Mouse (Mus musculus) left cerebral cortex, postnatal 10 days (tissue): ENCODE data around the gene Stk10. TPM values are rescaled to one million over a fixed set of nuclear protein-coding genes. Genes with fewer than 3 reads are reported as not detected.

Experiments used
- DNase-seq, 2 experiments: peaks; one replicate each; pipeline ENCODE4 v3.0.0; 2021 to 2022; ENCODE audit warnings: low spot score in 2 of 2, mixed read lengths in 1 of 2; ENCODE audit errors: extremely low spot score in 1 of 2
- intact Hi-C: fragments of 180-260 bp; cut with DNase I; formaldehyde crosslinking; loops from one replicate; pipeline ENCODE4 v1.15.1; 2025
- total RNA-seq, 2 experiments: library from RNA; stranded (reverse); gene quantifications; 2 replicates each; pipeline ENCODE4 v1.2.3; 2021

The Stk10 gene
- total RNA-seq, 2 experiments from 2014 or later: 6.4 to 7.5 TPM

- intact Hi-C loops: no loop called here
- DNase-seq: no peak
These were observed 13.8 kb upstream of the Stk10 start for GRCm38 (mm10) chr11:32519354-32519753.

GRCm38 (mm10) chr11:32521246-32521645 lies 11.9 kb upstream of the Stk10 start:
- intact Hi-C loops: no loop called here
- DNase-seq: no peak

GRCm38 (mm10) chr11:32524122-32524920 lies 8.8 kb upstream of the Stk10 start:
- DNase-seq: no peak
- intact Hi-C loops: no loop called here

DNA sequence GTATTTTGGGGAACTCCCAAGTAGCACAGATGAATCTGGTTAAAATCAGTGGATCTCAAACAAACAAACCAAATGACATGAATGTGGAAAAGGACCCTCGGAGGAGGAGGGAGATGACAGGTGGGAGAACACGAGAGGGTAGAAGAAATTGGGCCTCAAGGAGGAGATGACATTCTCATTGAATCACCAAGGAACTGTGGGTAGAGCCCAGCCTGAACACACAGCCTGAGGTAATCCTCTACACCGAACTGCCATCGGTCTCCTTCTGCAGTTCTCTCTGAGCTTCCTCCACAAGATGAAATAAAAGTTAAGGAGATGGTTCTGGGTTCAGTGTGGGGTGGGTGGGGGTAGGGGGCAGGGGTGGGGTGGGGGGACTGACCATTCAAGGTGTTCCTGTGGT lies 6.1 kb upstream of the Stk10 start:
- DNase-seq: no peak
- intact Hi-C loops: no loop called here

- intact Hi-C loops: loop anchor here (5.0 kb wide), 1 partner anchor 57 kb away; no protein-coding TSS in a partner anchor
- no peak for DNase-seq
These were observed 3.0 kb upstream of the Stk10 start for GRCm38 (mm10) chr11:32530151-32530550.

GRCm38 (mm10) chr11:32531871-32532764 lies 987 bp upstream of the Stk10 start, which contains the start of gene Efcab9:
Efcab9 (minus strand) TSS chr11:32532081.
- no peak for DNase-seq
- intact Hi-C loops: loop anchor here (5.0 kb wide), 1 partner anchor 55 kb away; no protein-coding TSS in a partner anchor

- peak; percentile 16 to 63 for DNase-seq
- intact Hi-C loops: loop anchor here (5.0 kb wide), 1 partner anchor 54 kb away; no protein-coding TSS in a partner anchor
These were observed 567 bp downstream of the Stk10 start for GRCm38 (mm10) chr11:32533482-32534261.

GRCm38 (mm10) chr11:32534453-32535075 lies 1.5 kb downstream of the Stk10 start:
- no peak for DNase-seq
- intact Hi-C loops: loop anchor here (5.0 kb wide), 1 partner anchor 53 kb away; no protein-coding TSS in a partner anchor

DNA sequence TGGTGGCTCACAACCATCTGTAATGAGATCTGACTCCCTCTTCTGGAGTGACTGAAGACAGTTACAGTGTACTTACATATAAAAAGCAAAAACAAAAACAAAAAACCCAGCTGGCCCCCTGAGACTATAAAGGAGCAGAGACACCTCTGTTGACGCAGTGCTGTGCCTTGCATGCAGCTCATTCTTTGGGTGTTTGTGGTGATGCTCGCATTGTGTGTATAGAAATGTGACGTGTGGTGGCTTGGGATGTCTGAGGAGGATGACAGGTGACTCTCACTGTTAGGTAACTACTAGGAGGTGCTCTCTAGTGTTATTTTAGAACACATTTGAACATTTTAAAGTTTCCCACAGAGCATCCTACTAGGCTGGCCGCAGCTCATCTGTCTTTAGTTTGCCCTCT lies 2.5 kb downstream of the Stk10 start:
- intact Hi-C loops: no loop called here
- DNase-seq: no peak

GRCm38 (mm10) chr11:32536954-32537353 lies 3.8 kb downstream of the Stk10 start:
- no peak for DNase-seq
- intact Hi-C loops: no loop called here

DNA sequence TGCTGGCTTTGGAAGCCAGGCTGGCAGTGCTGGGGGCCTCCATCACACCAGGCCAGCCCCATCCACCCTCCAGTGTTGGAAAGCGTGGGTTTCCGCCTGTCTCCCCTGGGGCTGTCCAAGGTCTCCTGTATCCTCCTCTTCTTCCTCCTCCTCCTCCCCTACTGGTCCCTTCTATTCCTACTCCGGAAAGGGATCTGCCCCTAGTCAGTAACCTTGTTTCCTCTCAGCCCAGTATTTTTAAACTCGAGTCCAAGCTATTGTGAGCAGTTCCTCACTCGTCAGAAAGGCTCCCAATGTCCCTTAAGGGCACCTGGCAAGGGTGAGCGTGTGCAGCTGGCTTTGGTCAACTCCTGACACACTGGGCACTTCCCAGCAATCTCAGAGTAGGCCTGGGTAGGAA lies 5.3 kb downstream of the Stk10 start:
- no peak for DNase-seq
- intact Hi-C loops: no loop called here

GRCm38 (mm10) chr11:32538846-32539245 lies 5.7 kb downstream of the Stk10 start:
- DNase-seq: no peak
- intact Hi-C loops: no loop called here

GRCm38 (mm10) chr11:32539717-32540116 lies 6.6 kb downstream of the Stk10 start:
- DNase-seq: no peak
- intact Hi-C loops: no loop called here

- no peak for DNase-seq
- intact Hi-C loops: no loop called here
These were observed 7.4 kb downstream of the Stk10 start for GRCm38 (mm10) chr11:32540463-32540862.

GRCm38 (mm10) chr11:32542181-32542580 lies 9.1 kb downstream of the Stk10 start:
- intact Hi-C loops: no loop called here

GRCm38 (mm10) chr11:32542687-32543411 lies 9.7 kb downstream of the Stk10 start:
- intact Hi-C loops: no loop called here
- peak in 1 of 2 experiments; percentile 50 for DNase-seq

More at GRCm38 (mm10) chr11:32542181-32542580, 9.1 kb downstream of the Stk10 start:
- no peak for DNase-seq

DNA sequence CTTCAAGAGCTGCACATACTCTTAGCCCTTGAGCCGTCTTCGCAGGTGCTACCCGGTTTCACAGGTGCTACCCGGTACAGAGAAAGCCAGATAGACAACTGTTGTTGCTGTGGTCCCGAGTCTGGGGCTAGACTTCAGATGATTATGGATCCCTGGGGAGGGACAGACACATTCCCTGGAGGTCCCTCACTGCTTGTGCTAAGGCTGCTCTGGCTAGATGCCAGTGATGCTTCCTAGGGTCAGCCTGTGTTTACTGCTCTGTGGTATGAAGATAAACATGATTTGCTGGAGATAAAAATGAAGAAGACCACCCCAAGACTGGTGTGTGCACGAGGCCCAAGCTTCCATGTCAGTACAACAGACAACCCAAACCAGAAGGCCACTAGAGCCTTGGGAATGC lies 10.9 kb downstream of the Stk10 start:
- intact Hi-C loops: no loop called here
- no peak for DNase-seq

DNA sequence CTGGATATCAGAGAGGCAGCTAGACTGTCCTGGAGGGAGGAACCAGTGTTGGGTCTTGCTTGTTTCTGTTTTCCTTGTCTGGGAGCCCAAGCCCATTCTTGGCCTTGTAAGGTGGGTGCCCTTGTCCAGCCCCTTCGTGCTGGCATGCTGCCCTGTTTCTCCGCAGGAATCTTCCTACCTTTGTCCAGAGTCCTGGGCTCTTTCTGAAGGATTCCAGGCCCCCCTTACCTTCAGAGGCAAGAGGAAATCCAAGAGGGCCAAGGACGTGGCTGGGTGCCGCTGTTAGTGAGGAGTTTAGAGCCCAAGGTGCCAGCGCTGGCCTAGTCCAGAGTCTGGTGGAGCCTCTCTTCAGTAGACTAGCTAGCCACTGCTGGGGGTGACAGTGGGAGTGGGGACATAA lies 11.4 kb downstream of the Stk10 start:
- intact Hi-C loops: no loop called here
- peak in 1 of 2 experiments; percentile 55 for DNase-seq
